Mouse (Mus musculus) R1 (cell line): ENCODE data around the gene Dnajc16.

Experiments
- DNase-seq: peaks from one replicate; pipeline ENCODE4 v3.0.0-alpha.2; 2018; ENCODE audit warnings: low read depth, low spot score

Gene Dnajc16

DNA sequence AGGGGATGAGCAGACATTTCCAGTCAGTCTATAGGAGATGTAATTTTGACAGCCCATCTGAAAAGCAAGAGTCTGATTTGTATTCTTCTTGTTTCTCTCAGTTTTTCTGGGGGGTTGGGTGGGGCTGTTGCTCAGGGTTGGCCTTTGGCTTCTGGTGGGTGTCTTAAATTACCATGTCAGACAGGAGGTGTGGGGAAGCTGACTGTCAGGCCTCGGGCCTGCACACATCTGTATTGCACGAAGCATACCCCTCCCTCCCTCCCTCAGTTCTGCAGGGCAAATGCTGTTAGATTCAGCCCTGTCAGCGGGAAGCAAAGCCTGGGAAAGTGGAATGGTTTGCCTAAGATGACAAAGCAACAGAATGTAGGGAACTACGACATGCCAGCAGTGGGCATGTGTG, 6.2 kb upstream of the Dnajc16 start:
- DNase-seq = no peak

DNA sequence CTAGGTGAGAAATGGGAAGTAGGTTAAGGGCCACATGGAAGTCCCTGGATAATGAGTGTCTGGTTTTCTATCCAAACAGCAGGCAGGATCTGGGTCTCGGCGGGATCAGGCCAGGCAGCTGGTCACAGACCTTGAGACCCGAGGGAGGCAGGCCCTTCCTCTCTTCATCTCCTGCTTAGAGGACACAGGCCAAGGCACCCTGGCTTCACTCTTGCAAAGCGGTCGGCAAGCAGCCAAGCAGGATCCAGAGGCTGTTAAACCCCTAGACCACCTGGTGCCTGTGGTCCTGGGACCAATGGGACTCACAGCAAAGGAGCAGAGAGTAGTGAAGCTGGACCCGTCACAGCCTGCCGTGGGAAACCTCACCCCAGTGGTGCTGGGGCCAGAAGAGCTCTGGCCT, 5.6 kb upstream of the Dnajc16 start:
- DNase-seq = no peak

- no peak for DNase-seq
Observed at GRCm38 (mm10) chr4:141794152-141794535, 3.4 kb upstream of the Dnajc16 start.

- peak; percentile 99 for DNase-seq
Observed at GRCm38 (mm10) chr4:141793282-141794151, 2.8 kb upstream of the Dnajc16 start, which contains the start of gene Casp9. Casp9 (plus strand) TSS chr4:141793612.

GRCm38 (mm10) chr4:141792554-141793281, 2.0 kb upstream of the Dnajc16 start:
- no peak for DNase-seq

- DNase-seq = no peak
Observed at GRCm38 (mm10) chr4:141791951-141792350, 1.2 kb upstream of the Dnajc16 start.

DNA sequence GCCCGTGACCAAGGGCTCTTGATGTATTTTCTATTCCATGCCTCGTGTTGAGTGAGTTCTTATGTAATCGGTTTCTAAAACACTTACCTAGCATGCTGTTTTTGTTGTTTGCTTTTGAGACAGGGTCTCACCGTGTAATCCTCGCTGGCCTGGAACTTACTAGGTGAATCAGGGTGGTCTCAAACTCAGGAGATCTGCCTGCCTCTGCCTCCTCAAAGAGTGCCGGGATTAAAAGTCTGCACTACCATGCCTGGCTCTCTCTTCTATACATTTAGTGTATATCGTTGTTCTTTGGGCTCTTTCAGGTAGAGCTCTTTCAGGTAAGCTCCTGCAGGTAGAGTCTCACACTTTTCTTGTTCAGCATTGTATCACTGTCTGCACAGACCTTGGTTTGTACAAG, 755 bp upstream of the Dnajc16 start:
- no peak for DNase-seq

DNA sequence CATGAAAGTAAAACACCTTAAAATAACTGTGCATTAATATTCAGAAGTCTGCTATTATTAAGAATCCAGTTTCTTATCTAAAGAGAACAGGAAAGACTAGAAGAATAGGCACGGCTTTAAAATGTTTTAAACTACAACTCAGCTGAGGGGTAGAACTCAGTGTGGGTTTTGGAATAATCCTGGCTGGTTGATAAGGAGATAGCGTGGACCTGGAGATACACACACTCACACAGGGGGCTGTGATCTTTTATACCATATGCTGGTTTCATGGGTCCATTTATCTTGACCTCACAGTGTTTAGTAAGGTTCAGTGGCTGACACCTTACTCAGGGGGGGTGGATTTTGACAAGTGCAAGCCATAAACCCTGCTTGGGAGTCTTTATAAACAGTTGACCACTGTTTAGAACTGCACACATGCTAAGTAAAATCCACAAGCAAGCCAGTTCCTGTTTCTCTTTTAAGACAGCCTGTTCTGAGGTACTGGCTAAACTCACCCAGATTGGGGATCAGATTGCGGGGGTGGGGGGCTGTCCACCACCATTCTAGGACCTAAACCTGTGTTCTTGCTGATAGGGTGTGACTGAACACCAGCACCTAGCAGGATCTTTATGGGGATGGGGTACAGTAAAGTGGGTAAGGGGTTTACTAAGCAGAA, 1.0 kb downstream of the Dnajc16 start:
- DNase-seq = no peak

- no peak for DNase-seq
Observed at GRCm38 (mm10) chr4:141787462-141787861, 3.3 kb downstream of the Dnajc16 start.

GRCm38 (mm10) chr4:141787046-141787445, 3.7 kb downstream of the Dnajc16 start:
- no peak for DNase-seq

- DNase-seq = no peak
Observed at GRCm38 (mm10) chr4:141786141-141786540, 4.6 kb downstream of the Dnajc16 start.

DNA sequence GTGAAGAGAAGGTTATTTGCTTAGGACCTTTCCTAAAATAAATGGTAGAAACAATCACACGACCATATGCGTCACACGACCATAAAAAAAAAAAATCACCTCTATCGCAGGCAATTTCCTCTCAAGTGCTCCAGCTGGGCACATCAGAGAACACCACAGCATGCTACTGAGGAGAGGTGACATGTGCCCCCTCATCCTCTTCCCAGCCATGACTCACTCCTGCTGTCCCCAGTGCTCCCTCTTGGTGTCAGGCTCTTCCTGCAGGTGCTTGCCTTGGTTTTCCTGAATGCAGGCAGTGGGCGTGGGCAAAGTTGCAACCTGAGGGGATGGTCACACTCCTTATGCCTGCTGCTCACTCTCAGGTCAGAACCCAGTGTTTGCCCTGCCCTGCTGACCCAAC, 5.9 kb downstream of the Dnajc16 start:
- no peak for DNase-seq

DNA sequence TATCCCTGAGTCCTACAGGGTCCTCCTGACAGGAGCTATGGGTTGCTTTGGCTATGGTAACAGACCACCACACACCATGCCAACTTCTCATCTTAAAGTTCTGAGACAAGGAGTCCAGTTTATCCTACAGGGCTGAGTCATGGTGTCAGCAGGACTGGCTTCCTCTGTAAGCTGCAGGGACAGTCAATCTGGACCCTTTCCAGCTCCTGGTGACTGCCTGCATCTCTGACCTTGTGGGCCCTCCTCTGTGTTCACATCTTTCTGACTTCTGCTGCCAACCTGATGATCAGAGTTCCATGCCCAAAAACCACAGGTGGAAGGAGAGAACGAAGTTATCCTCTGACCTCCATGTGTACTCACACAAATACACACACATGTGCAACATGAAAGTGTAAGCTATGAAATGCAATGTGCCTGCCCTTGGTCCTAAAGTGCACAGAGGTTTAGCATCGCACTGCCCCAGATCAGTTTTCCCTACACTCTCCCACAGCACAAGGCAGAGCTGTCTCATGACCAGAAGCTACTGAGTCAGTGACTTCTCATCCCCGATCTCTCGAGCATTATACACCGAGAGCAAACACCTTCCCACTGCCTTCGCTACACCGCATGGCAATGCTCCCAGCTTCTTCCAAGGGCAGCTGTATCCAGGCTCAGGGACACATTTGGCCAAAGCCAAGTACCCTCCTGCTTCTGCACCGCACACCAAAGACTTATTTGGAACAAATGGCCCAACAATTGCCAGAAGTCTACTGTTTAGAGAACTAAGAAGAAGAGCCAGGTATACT, 9.3 kb downstream of the Dnajc16 start:
- no peak for DNase-seq

- no peak for DNase-seq
Observed at GRCm38 (mm10) chr4:141779828-141780227, 10.9 kb downstream of the Dnajc16 start.

DNA sequence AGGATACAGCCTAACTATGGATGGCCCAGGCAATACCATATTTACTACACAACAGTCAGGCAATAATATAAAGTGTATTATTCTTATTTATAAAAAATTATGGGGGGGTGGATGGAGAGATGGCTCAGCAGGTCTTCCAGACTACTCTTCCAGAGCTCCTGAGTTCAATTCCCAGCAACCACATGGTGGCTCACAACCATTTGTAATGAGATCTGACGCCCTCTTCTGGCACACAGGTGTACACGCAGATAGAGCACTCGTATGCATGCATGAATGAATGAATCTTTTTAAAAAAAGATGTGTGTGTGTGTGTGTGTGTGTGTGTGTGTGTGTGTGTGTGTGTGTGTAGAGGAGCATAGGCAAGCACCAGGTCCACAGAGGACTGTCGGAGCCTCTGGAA, 17.7 kb downstream of the Dnajc16 start:
- peak; percentile 44 for DNase-seq

DNA sequence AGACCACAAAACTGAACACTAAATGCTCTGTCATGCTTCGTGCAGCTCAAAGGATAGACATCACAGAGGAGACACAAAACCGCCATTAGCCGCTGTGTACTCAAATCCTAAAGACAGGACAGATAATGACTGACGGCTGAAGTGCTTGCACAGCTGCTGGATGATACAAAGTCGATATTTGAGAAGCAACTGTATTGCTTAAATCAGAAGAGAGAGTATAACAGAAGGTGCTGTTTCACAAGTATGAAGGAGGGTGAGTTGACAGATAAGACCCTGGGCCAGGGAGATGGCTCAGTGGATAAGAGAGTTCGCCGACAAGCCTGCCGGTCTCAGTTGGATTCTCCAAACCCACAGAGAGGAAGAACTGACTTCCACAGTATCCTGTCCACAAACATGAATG, 18.9 kb downstream of the Dnajc16 start:
- DNase-seq = no peak

DNA sequence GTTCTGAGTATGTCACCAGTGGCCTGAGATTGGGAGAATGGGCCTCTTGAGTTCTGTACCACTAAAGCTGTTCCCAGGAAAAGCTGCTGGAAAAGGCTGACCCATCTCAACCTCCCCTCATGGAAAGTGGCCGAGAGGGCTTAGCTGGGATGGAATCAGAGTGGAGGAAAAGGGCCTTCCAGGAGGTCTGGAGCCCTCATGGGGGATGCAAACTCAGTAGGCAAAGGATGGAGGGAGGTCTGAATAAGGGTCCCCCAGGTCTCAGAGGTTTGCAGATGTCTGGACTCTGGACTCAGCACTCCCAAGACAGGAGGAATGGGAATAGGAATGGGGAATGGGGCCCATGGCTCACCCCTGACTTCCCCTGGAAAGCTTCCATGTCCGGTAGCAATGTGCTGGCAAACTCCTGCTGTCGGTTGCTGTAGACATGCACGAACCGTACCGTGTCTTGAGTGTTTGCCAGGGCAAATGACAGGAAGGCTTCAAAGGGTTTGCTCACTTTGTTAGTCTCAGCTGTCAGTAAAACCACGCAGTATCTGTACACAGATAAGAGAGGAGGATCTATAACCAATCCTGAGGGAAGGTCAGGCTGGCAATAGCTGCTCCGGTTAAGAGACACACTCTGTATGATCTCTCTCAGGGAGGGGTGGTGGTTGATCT, 21.1 kb downstream of the Dnajc16 start:
- no peak for DNase-seq

GRCm38 (mm10) chr4:141767353-141768036, 23.2 kb downstream of the Dnajc16 start:
- DNase-seq = no peak

DNA sequence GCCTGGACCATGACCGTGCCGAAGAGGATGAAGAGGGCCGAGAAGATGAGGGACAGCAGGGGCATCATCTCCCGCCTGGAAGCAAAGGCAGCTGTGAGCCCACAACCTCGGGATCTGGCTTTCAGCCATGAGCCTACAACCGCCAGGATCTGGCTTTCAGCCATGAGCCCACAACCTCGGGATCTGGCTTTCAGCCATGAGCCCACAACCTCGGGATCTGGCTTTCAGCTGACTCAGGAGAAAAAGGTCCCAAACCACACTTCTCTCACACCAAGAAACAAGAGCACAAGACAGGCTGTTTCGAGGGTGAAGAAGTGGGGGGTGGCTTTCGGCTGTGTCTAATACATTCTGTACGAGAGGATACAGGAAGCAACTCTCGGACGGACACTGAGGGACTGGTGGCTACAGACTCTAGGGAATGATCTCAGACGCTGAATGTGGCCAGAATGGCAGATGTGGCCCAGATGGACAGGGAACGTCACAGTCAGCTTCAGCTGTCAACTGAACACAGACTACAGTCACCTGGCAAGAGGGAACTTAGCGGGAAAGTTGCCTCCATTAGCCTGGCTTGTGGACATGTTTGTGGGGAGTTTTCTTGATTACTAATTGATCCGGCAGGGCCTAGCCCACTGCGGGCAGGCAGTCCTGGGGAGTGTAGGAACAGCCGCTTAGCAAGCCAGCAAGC, 23.9 kb downstream of the Dnajc16 start:
- no peak for DNase-seq

- no peak for DNase-seq
Observed at GRCm38 (mm10) chr4:141766316-141766667, 24.4 kb downstream of the Dnajc16 start.
